Mouse (Mus musculus) granulocyte monocyte progenitor cell, adult 5-6 weeks (primary cell): ENCODE measurements around the gene Fhdc1. TPM values are rescaled to one million over a fixed set of nuclear protein-coding genes. Genes with fewer than 3 reads are reported as not detected.

Experiments used
- ATAC-seq: replicated peaks from 2 replicates; pipeline ENCODE4 v1.8.0; 2016; ENCODE audit warnings: mild to moderate bottlenecking, moderate TSS enrichment, inconsistent platforms; ENCODE audit not compliant: poor library complexity, severe bottlenecking
- total RNA-seq, 2 experiments: library from RNA; stranded (forward) in 1 of 2; stranded (reverse) in 1 of 2; fragments of 200-712, 200-1000 nt in 1 of 2; fragments of >200 nt in 1 of 2; fragmentation: Nextera tagmentation in 1 of 2; gene quantifications; 2 replicates each; pipeline ENCODE4 v1.2.3; 2014 to 2017

Fhdc1 gene
- total RNA-seq, 2 experiments from 2014 or later, result not detected

GRCm38 (mm10) chr3:84436947-84437346, 43.3 kb downstream of the Fhdc1 start:
- no peak for ATAC-seq

- ATAC-seq, result no peak
Measured at GRCm38 (mm10) chr3:84435288-84436043, 44.8 kb downstream of the Fhdc1 start.

GRCm38 (mm10) chr3:84432797-84433445, 47.3 kb downstream of the Fhdc1 start:
- ATAC-seq, result no peak

GRCm38 (mm10) chr3:84431257-84431656, 49.0 kb downstream of the Fhdc1 start:
- no peak for ATAC-seq

GRCm38 (mm10) chr3:84430152-84430551, 50.1 kb downstream of the Fhdc1 start:
- ATAC-seq, result peak; percentile 59

- peak; percentile 89 for ATAC-seq
Measured at GRCm38 (mm10) chr3:84428994-84429725, 51.1 kb downstream of the Fhdc1 start.

- no peak for ATAC-seq
Measured at GRCm38 (mm10) chr3:84427779-84428178, 52.5 kb downstream of the Fhdc1 start.

GRCm38 (mm10) chr3:84422340-84422739, 57.9 kb downstream of the Fhdc1 start:
- ATAC-seq, result 0 out of 2 replicates have a peak, but pooled peaks have one; percentile 52

GRCm38 (mm10) chr3:84413868-84414267, 66.4 kb downstream of the Fhdc1 start:
- no peak for ATAC-seq

- no peak for ATAC-seq
Measured at GRCm38 (mm10) chr3:84412920-84413319, 67.3 kb downstream of the Fhdc1 start.

GRCm38 (mm10) chr3:84409474-84409862, 70.8 kb downstream of the Fhdc1 start:
- no peak for ATAC-seq

- no peak for ATAC-seq
Measured at GRCm38 (mm10) chr3:84408756-84409473, 71.3 kb downstream of the Fhdc1 start.

- ATAC-seq, result no peak
Measured at GRCm38 (mm10) chr3:84405523-84405922, 74.7 kb downstream of the Fhdc1 start.

- ATAC-seq, result no peak
Measured at GRCm38 (mm10) chr3:84403389-84403788, 76.8 kb downstream of the Fhdc1 start.

- no peak for ATAC-seq
Measured at GRCm38 (mm10) chr3:84402716-84403115, 77.5 kb downstream of the Fhdc1 start.

- no peak for ATAC-seq
Measured at GRCm38 (mm10) chr3:84397976-84398375, 82.3 kb downstream of the Fhdc1 start.

- ATAC-seq, result no peak
Measured at GRCm38 (mm10) chr3:84396240-84396639, 84.0 kb downstream of the Fhdc1 start.

GRCm38 (mm10) chr3:84395840-84396239, 84.4 kb downstream of the Fhdc1 start:
- ATAC-seq, result no peak

- no peak for ATAC-seq
Measured at GRCm38 (mm10) chr3:84394841-84395447, 85.3 kb downstream of the Fhdc1 start.
